Mouse (Mus musculus) forebrain, embryonic 16.5 days (tissue): ENCODE data around the gene Syvn1. TPM values are rescaled to one million over a fixed set of nuclear protein-coding genes. Genes with fewer than 3 reads are reported as not detected.

Source experiments
- ATAC-seq: fragments of 200-750 bp; cut with Nextera tagmentation; 2 replicates; pipeline ENCODE4 v1.8.0; 2017; ENCODE audit warnings: mild to moderate bottlenecking, moderate library complexity
- H3K27ac ChIP-seq: fragments of 300-500 bp; sonication (generic); 2 replicates; pipeline ENCODE4 v1.5.1; 2014; ENCODE audit warnings: low read length, control low read depth
- H3K27me3 ChIP-seq: fragments of 300-500 bp; sonication (generic); replicated peaks from 2 replicates; pipeline ENCODE4 v1.6.1; 2014; ENCODE audit warnings: low read length; ENCODE audit not compliant: control insufficient read depth, insufficient read depth
- H3K36me3 ChIP-seq: fragments of 300-500 bp; sonication (generic); 2 replicates; pipeline ENCODE4 v1.6.1; 2014; ENCODE audit not compliant: control insufficient read depth, insufficient read depth
- H3K4me1 ChIP-seq: fragments of 300-500 bp; sonication (generic); replicated peaks from 2 replicates; pipeline ENCODE4 v1.6.1; 2014; ENCODE audit warnings: low read length; ENCODE audit not compliant: control insufficient read depth, insufficient read depth
- H3K4me2 ChIP-seq: fragments of 300-500 bp; sonication (generic); 2 replicates; pipeline ENCODE4 v1.6.1; 2014; ENCODE audit warnings: mild to moderate bottlenecking, low read length, control low read depth
- H3K4me3 ChIP-seq: fragments of 300-500 bp; sonication (generic); replicated peaks from 2 replicates; pipeline ENCODE4 v1.5.1; 2014; ENCODE audit warnings: mild to moderate bottlenecking, low read length, control low read depth
- H3K9ac ChIP-seq: fragments of 300-500 bp; sonication (generic); replicated peaks from 2 replicates; pipeline ENCODE4 v1.6.1; 2014; ENCODE audit warnings: low read depth, low read length, control low read depth
- H3K9me3 ChIP-seq: fragments of 300-500 bp; sonication (generic); 2 replicates; pipeline ENCODE4 v1.6.1; 2016; ENCODE audit warnings: low read length; ENCODE audit not compliant: control insufficient read depth
- WGBS: fragments of 180-500 bp; shearing (Covaris S2); extraction: QIAGEN DNeasy Blood & Tissue Kit; methylation state at CpG from one replicate; pipeline ENCODE4 v1.1.7; 2014; 5-methylcytosine and 5-hydroxymethylcytosine counted together
- polyA plus RNA-seq: library from polyadenylated mRNA; unstranded; fragments of >200 nt; fragmentation: Nextera tagmentation; extraction: Ambion mirVana; gene quantifications from 2 replicates; pipeline ENCODE4 v1.2.1, GENCODE M21; 2015

Gene Syvn1
- polyA plus RNA-seq, 1 experiment from 2014 or later, result 30.3 TPM

DNA sequence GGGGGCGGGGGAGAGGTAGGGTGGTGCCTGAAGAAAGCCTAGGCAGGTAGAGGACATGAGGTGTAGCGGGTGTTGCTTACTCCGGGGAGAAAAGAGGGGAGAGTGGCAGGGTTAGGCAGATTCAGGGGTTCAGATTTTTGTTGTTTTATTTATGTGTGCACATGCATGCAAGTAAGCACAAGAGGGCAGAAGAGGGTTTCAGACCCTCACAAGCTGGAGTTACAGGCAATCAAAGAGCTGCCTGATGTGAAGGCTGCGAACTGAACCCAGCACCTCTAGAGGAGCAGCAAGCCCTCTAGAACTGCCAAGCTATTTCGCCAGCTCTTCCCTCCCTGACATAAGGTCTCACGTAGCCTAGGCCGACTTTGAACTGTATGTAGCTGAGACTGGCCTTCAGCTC lies 29.8 kb upstream of the Syvn1 start:
- no peak for ATAC-seq
- Histone ChIP-seq H3K36me3 (no peaks in the 10 kb centered on the region), H3K4me2 (no peak overlapping the region), H3K4me1 (peaks cover 12% of the 10 kb centered on the region), H3K27me3 (peaks cover 10% of the 10 kb centered on the region), H3K9me3 (no peaks in the 10 kb centered on the region), H3K9ac (no peak overlapping the region), H3K4me3 (no peak overlapping the region), H3K27ac (no peak overlapping the region)
- 39% methylated on average over 7 of the region's 7 CpGs for WGBS

DNA sequence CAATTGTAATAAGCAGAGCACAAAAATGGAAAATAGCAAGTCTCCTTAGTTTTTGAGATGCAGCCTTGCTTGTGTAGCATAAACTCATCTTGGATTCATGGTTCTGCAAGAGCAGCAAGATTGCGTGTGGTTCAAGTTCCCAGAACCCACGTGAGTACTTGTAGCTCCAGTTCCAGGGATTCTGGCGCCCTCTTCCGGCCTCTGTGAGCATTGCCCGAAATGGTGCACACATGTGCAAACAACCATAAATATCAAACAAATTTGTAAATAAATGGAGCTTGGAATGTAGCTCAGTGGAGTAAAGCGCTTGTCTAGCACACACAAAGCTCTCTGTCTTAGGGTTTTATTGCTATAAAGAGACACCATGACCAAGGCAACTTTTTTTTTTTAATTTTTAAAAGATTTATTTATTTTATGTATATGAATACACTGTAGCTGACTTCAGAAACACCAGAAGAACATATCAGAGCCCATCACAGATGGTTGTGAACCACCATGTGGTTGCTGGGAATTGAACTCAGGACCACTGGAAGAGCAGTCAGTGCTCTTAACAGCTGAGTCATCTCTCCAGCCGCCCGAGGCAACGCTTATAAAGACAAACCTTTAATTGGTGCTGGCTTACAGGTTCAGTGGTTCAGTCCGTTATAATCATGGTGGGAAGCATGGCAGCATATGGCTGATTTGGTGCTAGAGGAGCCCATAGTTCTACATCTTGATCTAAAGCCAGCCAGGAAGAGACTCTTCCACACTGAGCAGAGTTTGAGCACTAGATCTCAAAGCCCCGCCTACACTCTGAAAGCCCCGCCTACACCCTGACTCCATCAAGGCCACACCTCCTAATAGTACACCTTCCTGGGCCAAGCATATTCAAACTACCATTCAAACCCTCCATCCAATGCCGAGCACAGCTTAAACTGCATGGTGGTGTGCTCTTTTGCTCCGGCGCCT lies 28.0 kb upstream of the Syvn1 start:
- Histone ChIP-seq H3K27ac (no peak overlapping the region), H3K27me3 (peaks cover 10% of the 10 kb centered on the region), H3K4me3 (no peak overlapping the region), H3K9ac (no peak overlapping the region), H3K4me1 (peaks cover 12% of the 10 kb centered on the region), H3K9me3 (no peaks in the 10 kb centered on the region), H3K4me2 (no peak overlapping the region), H3K36me3 (no peaks in the 10 kb centered on the region)
- ATAC-seq, result no peak
- 27% methylated on average over 15 of the region's 15 CpGs for WGBS

- H3K27ac ChIP-seq, result no peak overlapping the region
- peaks cover 10% of the 10 kb centered on the region for H3K27me3 ChIP-seq
- no peak overlapping the region for H3K4me3 ChIP-seq
- no peaks in the 10 kb centered on the region for H3K36me3 ChIP-seq
- WGBS, result 61% methylated on average over 3 of the region's 3 CpGs
- peaks cover 7% of the 10 kb centered on the region for H3K4me1 ChIP-seq
- no peak for ATAC-seq
- no peak overlapping the region for H3K9ac ChIP-seq
- no peaks in the 10 kb centered on the region for H3K9me3 ChIP-seq
- H3K4me2 ChIP-seq, result no peak overlapping the region
These were observed 26.1 kb upstream of the Syvn1 start for GRCm38 (mm10) chr19:6020276-6020675.

GRCm38 (mm10) chr19:6023059-6023458 lies 23.3 kb upstream of the Syvn1 start:
- 69% methylated on average over 8 of the region's 8 CpGs for WGBS
- Histone ChIP-seq H3K9ac (no peak overlapping the region), H3K27me3 (no peaks in the 10 kb centered on the region), H3K4me2 (no peak overlapping the region), H3K27ac (no peak overlapping the region), H3K36me3 (no peaks in the 10 kb centered on the region), H3K9me3 (no peaks in the 10 kb centered on the region), H3K4me3 (no peak overlapping the region), H3K4me1 (no peaks in the 10 kb centered on the region)
- ATAC-seq, result no peak

- WGBS, result 80% methylated on average over 7 of the region's 7 CpGs
- H3K4me2 ChIP-seq, result no peak overlapping the region
- no peaks in the 10 kb centered on the region for H3K4me1 ChIP-seq
- H3K4me3 ChIP-seq, result no peak overlapping the region
- no peak for ATAC-seq
- H3K9me3 ChIP-seq, result no peaks in the 10 kb centered on the region
- no peak overlapping the region for H3K9ac ChIP-seq
- H3K27ac ChIP-seq, result no peak overlapping the region
- no peaks in the 10 kb centered on the region for H3K27me3 ChIP-seq
- H3K36me3 ChIP-seq, result no peaks in the 10 kb centered on the region
These were observed 22.4 kb upstream of the Syvn1 start for GRCm38 (mm10) chr19:6023930-6024329.

GRCm38 (mm10) chr19:6028991-6029390 lies 17.4 kb upstream of the Syvn1 start:
- H3K36me3 ChIP-seq, result no peaks in the 10 kb centered on the region
- no peak overlapping the region for H3K27ac ChIP-seq
- no peak overlapping the region for H3K9ac ChIP-seq
- 85% methylated on average over 6 of the region's 6 CpGs for WGBS
- no peak overlapping the region for H3K4me3 ChIP-seq
- no peak overlapping the region for H3K4me2 ChIP-seq
- no peak for ATAC-seq
- H3K4me1 ChIP-seq, result no peaks in the 10 kb centered on the region
- H3K9me3 ChIP-seq, result no peaks in the 10 kb centered on the region
- H3K27me3 ChIP-seq, result no peaks in the 10 kb centered on the region

DNA sequence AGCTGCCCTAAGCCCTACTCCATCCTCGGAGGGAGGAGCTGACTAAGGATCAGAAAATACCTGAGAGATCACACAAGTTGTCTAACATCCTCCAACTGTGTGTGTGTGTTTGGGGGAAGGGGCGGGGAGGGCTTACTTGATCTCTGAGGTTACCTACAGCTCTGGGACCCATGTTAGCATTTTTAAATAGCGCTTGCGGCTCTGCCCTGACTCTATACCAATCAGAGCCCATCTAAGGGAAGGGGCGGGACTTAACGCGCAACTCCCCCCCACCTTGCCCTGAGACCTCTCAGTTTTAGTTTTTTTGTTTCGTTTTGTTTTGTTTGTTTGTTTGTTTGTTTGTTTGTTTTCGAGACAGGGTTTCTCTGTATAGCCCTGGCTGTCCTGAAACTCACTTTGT lies 16.9 kb upstream of the Syvn1 start:
- ATAC-seq, result no peak
- no peak overlapping the region for H3K4me3 ChIP-seq
- no peaks in the 10 kb centered on the region for H3K36me3 ChIP-seq
- 84% methylated on average over 9 of the region's 9 CpGs for WGBS
- no peaks in the 10 kb centered on the region for H3K9me3 ChIP-seq
- no peaks in the 10 kb centered on the region for H3K27me3 ChIP-seq
- no peaks in the 10 kb centered on the region for H3K4me1 ChIP-seq
- H3K4me2 ChIP-seq, result no peak overlapping the region
- no peak overlapping the region for H3K27ac ChIP-seq
- H3K9ac ChIP-seq, result no peak overlapping the region

DNA sequence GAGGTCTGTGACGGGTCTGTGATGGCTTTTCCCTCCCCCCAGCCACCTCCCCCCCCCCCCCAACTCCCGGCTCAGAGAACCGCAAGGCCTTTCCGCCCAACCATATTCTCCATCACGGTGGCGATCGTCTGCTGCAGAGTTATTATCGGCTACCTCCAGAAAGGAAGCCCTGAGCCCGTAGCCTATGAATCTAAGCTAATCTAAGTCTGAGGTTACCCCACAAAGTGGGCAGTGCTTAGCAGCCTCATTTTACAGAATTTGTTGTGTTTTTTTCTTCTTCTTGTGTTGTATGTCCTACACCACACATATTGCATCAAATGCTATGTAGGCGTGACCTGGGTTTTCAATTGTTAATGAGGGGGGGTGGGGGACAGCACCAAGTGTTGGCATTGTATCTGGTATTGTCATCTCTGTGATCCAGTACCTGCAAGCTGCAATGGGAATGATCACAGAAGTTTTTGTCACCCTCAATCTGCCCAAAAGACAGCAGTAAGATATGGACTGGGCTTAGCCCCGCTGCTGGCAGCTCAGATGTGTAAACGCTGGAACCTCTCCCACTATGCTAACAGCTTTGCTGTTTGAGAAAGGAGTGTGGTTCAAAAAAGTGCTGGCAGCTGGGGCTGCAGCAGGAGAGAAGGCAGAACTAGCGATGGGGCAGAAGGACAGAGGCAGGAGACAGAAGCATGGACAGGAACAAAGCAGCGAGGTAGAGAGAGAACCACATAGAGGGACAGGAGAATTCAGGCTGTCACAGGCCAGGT lies 15.7 kb upstream of the Syvn1 start:
- no peak overlapping the region for H3K4me2 ChIP-seq
- no peak for ATAC-seq
- H3K9ac ChIP-seq, result no peak overlapping the region
- no peak overlapping the region for H3K27ac ChIP-seq
- no peaks in the 10 kb centered on the region for H3K27me3 ChIP-seq
- no peaks in the 10 kb centered on the region for H3K36me3 ChIP-seq
- no peaks in the 10 kb centered on the region for H3K4me1 ChIP-seq
- WGBS, result 80% methylated on average over 14 of the region's 14 CpGs
- H3K4me3 ChIP-seq, result no peak overlapping the region
- H3K9me3 ChIP-seq, result no peaks in the 10 kb centered on the region

- 81% methylated on average over 9 of the region's 9 CpGs for WGBS
- Histone ChIP-seq H3K36me3 (no peaks in the 10 kb centered on the region), H3K9me3 (no peaks in the 10 kb centered on the region), H3K9ac (no peak overlapping the region), H3K4me1 (no peaks in the 10 kb centered on the region), H3K27ac (no peak overlapping the region), H3K4me2 (no peak overlapping the region), H3K27me3 (no peaks in the 10 kb centered on the region), H3K4me3 (no peak overlapping the region)
- ATAC-seq, result no peak
These were observed 10.3 kb upstream of the Syvn1 start for GRCm38 (mm10) chr19:6035966-6036585.
